Mouse (Mus musculus) forebrain, embryonic 12.5 days (tissue): ENCODE data around the gene Slc2a8. TPM values are rescaled to one million over a fixed set of nuclear protein-coding genes. Genes with fewer than 3 reads are reported as not detected.

Source experiments
- ATAC-seq: fragments of 200-750 bp; cut with Nextera tagmentation; 2 replicates; pipeline ENCODE4 v1.8.0; 2017; ENCODE audit warnings: moderate TSS enrichment; ENCODE audit not compliant: low FRiP score
- H3K27ac ChIP-seq: fragments of 300-500 bp; sonication (generic); 2 replicates; pipeline ENCODE4 v1.5.1; 2016; ENCODE audit warnings: mild to moderate bottlenecking
- H3K27me3 ChIP-seq: fragments of 300-500 bp; sonication (generic); 2 replicates; pipeline ENCODE4 v1.6.1; 2016; ENCODE audit warnings: mild to moderate bottlenecking
- H3K36me3 ChIP-seq: fragments of 300-500 bp; sonication (generic); replicated peaks from 2 replicates; pipeline ENCODE4 v1.6.1; 2016; ENCODE audit warnings: mild to moderate bottlenecking
- H3K4me1 ChIP-seq: fragments of 300-500 bp; sonication (generic); 2 replicates; pipeline ENCODE4 v1.6.1; 2016
- H3K4me2 ChIP-seq: fragments of 300-500 bp; sonication (generic); 2 replicates; pipeline ENCODE4 v1.6.1; 2016; ENCODE audit warnings: mild to moderate bottlenecking, moderate library complexity
- H3K4me3 ChIP-seq: fragments of 300-500 bp; sonication (generic); replicated peaks from 2 replicates; pipeline ENCODE4 v1.5.1; 2016; ENCODE audit warnings: mild to moderate bottlenecking
- H3K9ac ChIP-seq: fragments of 300-500 bp; sonication (generic); 2 replicates; pipeline ENCODE4 v1.6.1; 2016; ENCODE audit warnings: mild to moderate bottlenecking
- H3K9me3 ChIP-seq: fragments of 300-500 bp; sonication (generic); 2 replicates; pipeline ENCODE4 v1.6.1; 2016
- WGBS: fragments of 180-500 bp; shearing (Covaris S2); methylation state at CpG from one replicate; pipeline ENCODE4 v1.1.7; 2016; 5-methylcytosine and 5-hydroxymethylcytosine counted together
- polyA plus RNA-seq: library from polyadenylated mRNA; unstranded; fragments of >200 nt; fragmentation: Nextera tagmentation; extraction: Ambion mirVana; gene quantifications from 2 replicates; pipeline ENCODE4 v1.2.1, GENCODE M21; 2016

Gene Slc2a8
- polyA plus RNA-seq, 1 experiment from 2014 or later = 14.4 TPM

- WGBS = 89% methylated on average over 9 of the region's 9 CpGs
Observed at GRCm38 (mm10) chr2:32968024-32968614, 13.8 kb downstream of the Slc2a8 start.

GRCm38 (mm10) chr2:32966689-32967631, 14.9 kb downstream of the Slc2a8 start:
- peaks cover 53% of the 10 kb centered on the region for H3K4me1 ChIP-seq
- H3K36me3 ChIP-seq = peaks cover 26% of the 10 kb centered on the region
- peak overlapping the region; percentile 54 for H3K4me3 ChIP-seq
- WGBS = under 1% methylated on average over 55 of the region's 55 CpGs
- no peaks in the 10 kb centered on the region for H3K9me3 ChIP-seq
- no peaks in the 10 kb centered on the region for H3K27me3 ChIP-seq
- peak overlapping the region; percentile 66 for H3K9ac ChIP-seq
- peak; percentile 87 for ATAC-seq
- peak overlapping the region; percentile 91 for H3K4me2 ChIP-seq
- peak overlapping the region; percentile 89 for H3K27ac ChIP-seq

More at GRCm38 (mm10) chr2:32968024-32968614, 13.8 kb downstream of the Slc2a8 start:
- Histone ChIP-seq H3K9ac (no peak overlapping the region), H3K36me3 (peaks cover 22% of the 10 kb centered on the region), H3K4me1 (peaks cover 43% of the 10 kb centered on the region), H3K27me3 (no peaks in the 10 kb centered on the region), H3K27ac (no peak overlapping the region), H3K4me2 (peak overlapping the region; percentile 91), H3K4me3 (peak overlapping the region; percentile 54), H3K9me3 (no peaks in the 10 kb centered on the region)
- no peak for ATAC-seq

DNA sequence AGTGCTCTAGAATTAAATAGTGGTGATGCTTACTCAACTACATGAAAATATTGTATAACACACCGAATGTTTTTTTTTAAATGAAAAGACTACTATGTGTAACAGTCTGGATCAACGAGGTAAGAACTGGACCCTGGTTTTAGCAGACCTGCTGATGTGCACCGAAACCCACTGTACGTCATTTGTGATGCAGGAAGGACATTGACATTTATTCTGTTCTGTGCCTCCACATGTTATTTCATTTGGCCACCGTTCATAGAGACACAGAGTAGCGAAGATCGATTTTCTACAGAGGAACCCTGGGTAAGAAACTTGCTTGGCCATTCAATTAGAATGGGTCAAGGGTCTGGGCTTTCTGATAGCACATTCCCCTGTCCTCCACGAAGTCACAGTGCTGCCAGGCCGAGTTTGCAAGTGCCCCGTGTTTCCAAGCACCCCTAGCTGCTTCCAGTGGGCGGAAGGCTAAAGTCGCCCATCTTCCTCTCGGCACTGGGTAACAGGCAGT, 15.6 kb downstream of the Slc2a8 start:
- Histone ChIP-seq H3K4me1 (peaks cover 51% of the 10 kb centered on the region), H3K9ac (peak overlapping the region; percentile 66)

GRCm38 (mm10) chr2:32965511-32966183, 16.2 kb downstream of the Slc2a8 start:
- H3K36me3 ChIP-seq = peaks cover 26% of the 10 kb centered on the region
- peak overlapping the region; percentile 91; the same call in 1 of the 2 replicates for H3K4me2 ChIP-seq
- H3K4me1 ChIP-seq = peaks cover 55% of the 10 kb centered on the region
- H3K9me3 ChIP-seq = no peaks in the 10 kb centered on the region
- WGBS = 14% methylated on average over 7 of the region's 7 CpGs
- no peaks in the 10 kb centered on the region for H3K27me3 ChIP-seq
- no peak overlapping the region for H3K27ac ChIP-seq
- H3K4me3 ChIP-seq = no peak overlapping the region; the same call in 1 of the 2 replicates
- H3K9ac ChIP-seq = no peak overlapping the region
- no peak for ATAC-seq

More for the DNA sequence above, 15.6 kb downstream of the Slc2a8 start:
- H3K4me2 ChIP-seq = peak overlapping the region; percentile 91
- no peaks in the 10 kb centered on the region for H3K27me3 ChIP-seq
- peak overlapping the region; percentile 89 for H3K27ac ChIP-seq
- H3K9me3 ChIP-seq = no peaks in the 10 kb centered on the region
- peaks cover 26% of the 10 kb centered on the region for H3K36me3 ChIP-seq
- peak overlapping the region; percentile 54 for H3K4me3 ChIP-seq
- ATAC-seq = no peak; the same call in 1 of the 2 replicates
- 9% methylated on average over 13 of the region's 13 CpGs for WGBS

DNA sequence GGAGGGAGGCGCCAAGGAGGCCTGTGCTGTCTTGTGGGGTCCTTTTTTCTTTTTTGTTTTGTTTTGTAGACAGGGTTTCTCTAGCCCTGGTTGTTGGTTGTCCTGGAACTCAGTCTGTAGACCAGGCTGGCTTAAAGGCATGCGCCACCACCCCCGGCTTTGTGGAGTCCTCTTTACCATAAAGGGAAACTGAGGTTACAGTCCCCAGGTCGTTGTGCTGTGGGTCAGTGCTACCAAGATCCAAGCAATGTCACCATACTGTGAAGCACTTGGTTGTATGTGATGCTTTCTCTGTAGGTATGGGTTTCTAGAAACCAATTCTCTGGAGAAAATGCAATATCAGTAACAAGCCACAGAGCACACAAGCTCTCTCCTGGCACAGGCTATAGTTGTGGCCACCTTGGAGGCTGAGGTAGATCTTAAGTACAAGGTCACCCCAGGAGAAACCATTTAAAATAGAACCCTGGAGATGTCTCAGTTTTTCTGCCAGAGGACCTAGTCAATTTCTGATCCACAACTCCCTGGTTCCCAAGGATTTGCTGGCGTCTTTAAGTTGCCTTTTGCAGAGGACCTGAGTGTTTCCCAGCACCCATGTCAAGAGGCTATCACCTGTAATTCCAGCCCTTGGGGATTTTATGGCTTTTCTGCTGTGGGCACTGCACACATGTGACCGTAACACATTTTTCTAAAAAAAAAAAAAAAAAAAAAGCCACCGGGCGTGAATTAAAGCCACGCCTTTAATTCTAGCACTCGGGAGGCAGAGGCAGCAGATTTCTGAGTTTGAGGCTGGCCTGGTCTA, 17.0 kb downstream of the Slc2a8 start:
- no peaks in the 10 kb centered on the region for H3K27me3 ChIP-seq
- H3K9me3 ChIP-seq = no peaks in the 10 kb centered on the region
- H3K4me3 ChIP-seq = no peak overlapping the region
- H3K4me2 ChIP-seq = no peak overlapping the region
- 23% methylated on average over 10 of the region's 10 CpGs for WGBS
- no peak for ATAC-seq
- H3K9ac ChIP-seq = no peak overlapping the region
- H3K27ac ChIP-seq = no peak overlapping the region
- peaks cover 61% of the 10 kb centered on the region for H3K4me1 ChIP-seq
- peaks cover 26% of the 10 kb centered on the region for H3K36me3 ChIP-seq

- Histone ChIP-seq H3K9me3 (no peaks in the 10 kb centered on the region), H3K4me1 (peaks cover 61% of the 10 kb centered on the region), H3K36me3 (peaks cover 26% of the 10 kb centered on the region), H3K4me2 (peak overlapping the region; percentile 92), H3K27me3 (no peaks in the 10 kb centered on the region), H3K4me3 (peak overlapping the region; percentile 64; the same call in 1 of the 2 replicates), H3K9ac (no peak overlapping the region), H3K27ac (no peak overlapping the region)
- no peak for ATAC-seq
- 60% methylated on average over 1 of the region's 1 CpGs for WGBS
Observed at GRCm38 (mm10) chr2:32963981-32964380, 17.9 kb downstream of the Slc2a8 start.

GRCm38 (mm10) chr2:32963544-32963943, 18.3 kb downstream of the Slc2a8 start:
- no peaks in the 10 kb centered on the region for H3K27me3 ChIP-seq
- H3K27ac ChIP-seq = no peak overlapping the region
- peaks cover 61% of the 10 kb centered on the region for H3K4me1 ChIP-seq
- ATAC-seq = no peak
- H3K4me3 ChIP-seq = peak overlapping the region; percentile 64
- H3K9me3 ChIP-seq = no peaks in the 10 kb centered on the region
- peaks cover 26% of the 10 kb centered on the region for H3K36me3 ChIP-seq
- WGBS = 71% methylated on average over 4 of the region's 4 CpGs
- H3K4me2 ChIP-seq = peak overlapping the region; percentile 92
- peak overlapping the region; percentile 93; the same call in 1 of the 2 replicates for H3K9ac ChIP-seq

GRCm38 (mm10) chr2:32962875-32963220, 19.0 kb downstream of the Slc2a8 start:
- peak overlapping the region; percentile 93 for H3K9ac ChIP-seq
- H3K4me1 ChIP-seq = peaks cover 56% of the 10 kb centered on the region
- ATAC-seq = no peak
- H3K27ac ChIP-seq = peak overlapping the region; percentile 79; the same call in 1 of the 2 replicates
- 5% methylated on average over 9 of the region's 9 CpGs for WGBS
- H3K4me2 ChIP-seq = peak overlapping the region; percentile 92
- H3K36me3 ChIP-seq = peaks cover 26% of the 10 kb centered on the region
- no peaks in the 10 kb centered on the region for H3K27me3 ChIP-seq
- H3K9me3 ChIP-seq = no peaks in the 10 kb centered on the region
- H3K4me3 ChIP-seq = peak overlapping the region; percentile 64

DNA sequence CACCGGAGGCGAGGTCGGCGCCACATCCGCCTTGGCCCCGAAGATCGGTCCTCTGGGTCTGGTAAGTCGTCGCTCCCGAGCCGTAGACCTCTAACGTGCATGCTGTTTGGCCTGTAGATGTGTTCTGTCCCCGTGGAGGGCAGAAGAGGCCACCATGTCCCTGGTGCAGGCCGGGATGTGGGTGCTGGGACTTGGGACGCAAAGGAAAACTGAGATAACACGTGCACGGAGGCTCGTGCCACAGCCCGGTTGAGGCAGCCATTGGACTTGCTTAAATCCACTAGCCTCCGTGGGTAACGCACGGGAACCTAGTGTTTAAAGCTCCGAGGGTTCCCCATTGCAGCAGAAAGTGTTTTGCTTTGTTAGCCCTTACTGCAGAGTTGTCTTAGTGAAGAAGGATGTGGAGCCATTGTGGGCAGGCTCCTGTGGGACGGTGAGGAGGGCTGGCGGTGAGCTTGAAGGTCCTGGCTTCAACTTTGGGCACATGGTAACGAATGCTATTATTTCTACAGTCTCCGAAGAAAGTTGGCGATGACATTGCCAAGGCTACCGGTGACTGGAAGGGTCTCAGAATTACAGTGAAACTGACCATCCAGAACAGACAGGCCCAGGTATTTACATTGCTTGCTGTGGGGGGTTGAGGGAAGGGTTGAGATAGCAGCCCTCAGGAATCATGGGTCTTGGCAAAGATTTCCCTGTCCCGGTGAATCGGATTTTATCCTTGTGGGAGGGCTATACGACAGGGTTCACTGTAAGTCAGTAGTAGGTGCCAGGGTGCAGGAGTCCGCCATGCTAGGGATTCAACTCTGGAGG, 19.6 kb downstream of the Slc2a8 start:
- WGBS = under 1% methylated on average over 33 of the region's 33 CpGs
- Histone ChIP-seq H3K27ac (peak overlapping the region; percentile 79), H3K9ac (peak overlapping the region; percentile 93), H3K27me3 (no peaks in the 10 kb centered on the region), H3K4me1 (peaks cover 50% of the 10 kb centered on the region), H3K9me3 (no peaks in the 10 kb centered on the region), H3K4me2 (peak overlapping the region; percentile 92), H3K36me3 (peaks cover 26% of the 10 kb centered on the region), H3K4me3 (peak overlapping the region; percentile 64)
- ATAC-seq = no peak

GRCm38 (mm10) chr2:32961192-32961995, 20.5 kb downstream of the Slc2a8 start, which contains the start of the genes Rpl12 and Lrsam1:
Gene Rpl12 (plus strand): TSS chr2:32961559.
Gene Lrsam1 (minus strand): TSS chr2:32961614.
- peak within 1 kb of the TSS; percentile 79 for H3K27ac ChIP-seq
- H3K4me3 ChIP-seq = peak within 1 kb of the TSS; percentile 64
- peak within 1 kb of the TSS; percentile 92 for H3K4me2 ChIP-seq
- H3K27me3 ChIP-seq = no peaks in the 10 kb centered on the region
- peaks cover 28% of the 10 kb centered on the region for H3K36me3 ChIP-seq
- peak within 1 kb of the TSS; percentile 93 for H3K9ac ChIP-seq
- H3K9me3 ChIP-seq = no peaks in the 10 kb centered on the region
- peak; percentile 95 for ATAC-seq
- WGBS = 3% methylated on average over 55 of the region's 55 CpGs
- H3K4me1 ChIP-seq = peaks cover 46% of the 10 kb centered on the region
